Mouse (Mus musculus) testis, adult 2 months (tissue): ENCODE results near the gene Traf2. TPM values are rescaled to one million over a fixed set of nuclear protein-coding genes. Genes with fewer than 3 reads are reported as not detected.
A peak's percentile ranks its signal among the peaks of the same experiment; 100 is the strongest.
"Not testable (repeated sequence)": the region's sequence is repeated elsewhere in the genome, so short reads cannot be mapped to it uniquely, and the experiment has no call there.

ENCODE experiments used
- H3K27ac ChIP-seq: fragments of 200-500 bp; 2 replicates; pipeline ENCODE4 v1.5.1; 2012; ENCODE audit warnings: low read depth, low read length; ENCODE audit not compliant: control insufficient read depth, insufficient read depth
- H3K27me3 ChIP-seq: fragments of 200-500 bp; 2 replicates; pipeline ENCODE4 v1.6.1; 2012; ENCODE audit warnings: mild to moderate bottlenecking, low read length, moderate library complexity; ENCODE audit not compliant: control insufficient read depth, insufficient read depth
- H3K36me3 ChIP-seq: fragments of 200-500 bp; 2 replicates; pipeline ENCODE4 v1.6.1; 2012; ENCODE audit warnings: mild to moderate bottlenecking, low read length; ENCODE audit not compliant: control insufficient read depth, insufficient read depth
- H3K4me1 ChIP-seq: fragments of 200-500 bp; 2 replicates; pipeline ENCODE4 v1.6.1; 2012; ENCODE audit warnings: low read length; ENCODE audit not compliant: control insufficient read depth, insufficient read depth
- H3K4me3 ChIP-seq: fragments of 200-500 bp; 2 replicates; pipeline ENCODE4 v1.5.1; 2012; ENCODE audit warnings: low read depth, mild to moderate bottlenecking, low read length, moderate library complexity, mixed read lengths; ENCODE audit not compliant: control insufficient read depth
- CTCF ChIP-seq: fragments of 200-500 bp; IDR thresholded peaks from 2 replicates; pipeline ENCODE4 v1.5.1; 2012; ENCODE audit warnings: low read depth, mild to moderate bottlenecking, inconsistent platforms, low read length, moderate library complexity; ENCODE audit not compliant: control insufficient read depth, insufficient read depth, insufficient replicate concordance
- POLR2A ChIP-seq: fragments of 200-500 bp; IDR thresholded peaks from 2 replicates; pipeline ENCODE4 v1.6.1; 2012; ENCODE audit warnings: low read depth, mild to moderate bottlenecking, inconsistent platforms, low read length, moderate library complexity; ENCODE audit not compliant: control insufficient read depth
- polyA plus RNA-seq: library from polyadenylated mRNA; depleted of rRNA; stranded (reverse); fragments of >200 nt; gene quantifications from 2 replicates; pipeline ENCODE4 v1.2.3, GENCODE M21; 2012

Traf2 gene
- polyA plus RNA-seq, 1 experiment, result 12.2 TPM

GRCm38 (mm10) chr2:25565741-25566140, 19.0 kb upstream of the Traf2 start:
- H3K36me3 ChIP-seq, result no peaks in the 10 kb centered on the region; the same call in 1 of the 2 replicates

DNA sequence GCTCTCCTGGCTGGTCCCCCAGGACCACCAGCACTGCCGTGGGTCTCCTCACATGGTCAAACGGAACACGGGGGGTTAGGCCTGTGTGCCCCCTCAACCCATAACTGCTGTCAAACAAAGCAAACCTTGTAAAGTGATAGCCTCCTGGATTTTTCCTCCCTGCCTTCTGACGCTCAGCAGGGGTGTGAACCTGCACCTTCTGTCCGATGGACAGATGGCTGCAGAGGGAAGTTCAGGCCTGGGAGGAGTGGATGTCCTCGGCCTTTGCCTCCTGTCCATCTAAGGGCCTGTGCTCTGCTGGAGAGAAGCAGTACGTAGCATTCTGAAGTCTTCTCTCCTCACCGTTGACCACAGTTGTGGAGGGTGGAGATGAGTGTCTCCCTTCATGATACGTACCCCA, 15.2 kb upstream of the Traf2 start:
- Histone ChIP-seq H3K4me3 (no peak overlapping the region), H3K27me3 (no peaks in the 10 kb centered on the region), H3K36me3 (no peaks in the 10 kb centered on the region; the same call in 1 of the 2 replicates), H3K4me1 (peaks cover 4% of the 10 kb centered on the region), H3K27ac (no peak overlapping the region)
- no peak for TF ChIP-seq CTCF
- TF ChIP-seq POLR2A, result no peak

More at GRCm38 (mm10) chr2:25565741-25566140, 19.0 kb upstream of the Traf2 start:
- H3K4me3 ChIP-seq, result no peak overlapping the region
- H3K4me1 ChIP-seq, result peaks cover 2% of the 10 kb centered on the region; the same call in 1 of the 2 replicates
- no peak overlapping the region for H3K27ac ChIP-seq
- no peak for TF ChIP-seq CTCF
- TF ChIP-seq POLR2A, result no peak
- H3K27me3 ChIP-seq, result no peaks in the 10 kb centered on the region

GRCm38 (mm10) chr2:25560551-25560950, 13.8 kb upstream of the Traf2 start:
- TF ChIP-seq CTCF, result no peak
- TF ChIP-seq POLR2A, result no peak
- Histone ChIP-seq H3K27ac (no peak overlapping the region), H3K36me3 (no peaks in the 10 kb centered on the region; the same call in 1 of the 2 replicates), H3K4me1 (peaks cover 4% of the 10 kb centered on the region), H3K4me3 (no peak overlapping the region), H3K27me3 (no peaks in the 10 kb centered on the region)

GRCm38 (mm10) chr2:25558774-25559173, 12.0 kb upstream of the Traf2 start:
- Histone ChIP-seq H3K36me3 (no peaks in the 10 kb centered on the region; the same call in 1 of the 2 replicates), H3K27me3 (no peaks in the 10 kb centered on the region), H3K4me3 (peak overlapping the region; percentile 95; the same call in 1 of the 2 replicates), H3K27ac (no peak overlapping the region), H3K4me1 (peaks cover 4% of the 10 kb centered on the region)
- TF ChIP-seq POLR2A, result no peak
- no peak for TF ChIP-seq CTCF

GRCm38 (mm10) chr2:25557964-25558360, 11.2 kb upstream of the Traf2 start:
- Histone ChIP-seq H3K36me3 (no peaks in the 10 kb centered on the region; the same call in 1 of the 2 replicates), H3K4me1 (peaks cover 4% of the 10 kb centered on the region), H3K27me3 (no peaks in the 10 kb centered on the region), H3K4me3 (peak overlapping the region; percentile 95), H3K27ac (peak overlapping the region; percentile 75)
- no peak for TF ChIP-seq CTCF
- TF ChIP-seq POLR2A, result no peak

DNA sequence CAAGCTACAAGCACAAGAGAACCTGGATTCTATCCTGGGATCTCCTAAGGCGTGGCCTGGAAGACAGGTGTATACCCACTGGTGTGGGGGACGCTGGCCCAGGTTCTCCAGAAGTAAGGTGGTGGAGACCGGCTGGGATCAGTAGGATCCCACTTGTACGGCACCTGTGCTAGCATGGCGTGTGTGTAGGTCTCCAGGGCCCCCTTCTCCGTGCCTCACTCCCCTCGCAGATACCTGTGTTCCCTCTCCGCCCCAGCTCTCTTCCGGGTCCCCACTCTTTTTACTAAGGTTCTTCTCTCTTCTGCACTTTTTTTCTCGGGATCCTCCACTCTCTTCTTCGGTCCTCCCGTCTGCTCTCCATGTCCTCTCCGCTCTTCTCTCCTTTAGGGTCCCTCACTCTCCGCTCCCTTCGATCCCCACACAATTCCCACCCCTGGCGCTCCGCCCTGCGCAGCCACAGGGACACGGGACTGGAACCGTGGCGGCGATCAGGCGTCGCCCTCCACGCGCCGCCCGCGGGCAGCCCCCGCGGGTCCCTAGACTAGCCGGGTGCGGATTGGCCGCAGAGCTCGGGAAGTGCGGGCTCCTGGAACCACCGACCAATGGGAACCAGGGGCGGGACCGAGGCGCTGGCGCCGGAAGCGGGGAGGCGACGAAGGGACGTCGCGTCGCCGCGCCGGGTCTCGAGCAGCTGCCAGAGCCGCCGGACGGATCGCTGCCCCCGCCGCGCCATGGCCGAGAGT, 10.7 kb upstream of the Traf2 start, which contains the start of gene Edf1:
Gene Edf1, plus strand, starts transcription at position 627 of the 743 bp plus-strand sequence.
- peak within 1 kb of the TSS; percentile 75 for H3K27ac ChIP-seq
- peaks cover 4% of the 10 kb centered on the region for H3K4me1 ChIP-seq
- H3K27me3 ChIP-seq, result no peaks in the 10 kb centered on the region
- H3K36me3 ChIP-seq, result no peaks in the 10 kb centered on the region; the same call in 1 of the 2 replicates
- TF ChIP-seq POLR2A (peak; percentile 50), CTCF (no peak)
- H3K4me3 ChIP-seq, result peak within 1 kb of the TSS; percentile 95

- H3K27ac ChIP-seq, result no peak overlapping the region
- no peaks in the 10 kb centered on the region for H3K27me3 ChIP-seq
- no peaks in the 10 kb centered on the region; the same call in 1 of the 2 replicates for H3K36me3 ChIP-seq
- H3K4me3 ChIP-seq, result no peak overlapping the region
- TF ChIP-seq CTCF (no peak), POLR2A (no peak)
- H3K4me1 ChIP-seq, result peaks cover 4% of the 10 kb centered on the region
Measured at GRCm38 (mm10) chr2:25556296-25556695, 9.6 kb upstream of the Traf2 start.

GRCm38 (mm10) chr2:25555479-25555878, 8.7 kb upstream of the Traf2 start:
- not testable (repeated sequence) for H3K4me3 ChIP-seq, H3K36me3 ChIP-seq, H3K27me3 ChIP-seq, H3K27ac ChIP-seq, H3K4me1 ChIP-seq

- not testable (repeated sequence) for H3K36me3 ChIP-seq, H3K27ac ChIP-seq, H3K4me3 ChIP-seq, H3K4me1 ChIP-seq, H3K27me3 ChIP-seq
Measured at GRCm38 (mm10) chr2:25553171-25553786, 6.5 kb upstream of the Traf2 start.
